Mouse (Mus musculus) 3T3-L1 (cell line): ENCODE measurements around the gene Nlgn2.
"Not testable (repeated sequence)": the region's sequence is repeated elsewhere in the genome, so short reads cannot be mapped to it uniquely, and the experiment has no call there.

Source experiments
- DNase-seq: peaks from one replicate; pipeline ENCODE4 v3.0.0-alpha.2; 2015; ENCODE audit warnings: low read depth, low spot score

The Nlgn2 gene

DNA sequence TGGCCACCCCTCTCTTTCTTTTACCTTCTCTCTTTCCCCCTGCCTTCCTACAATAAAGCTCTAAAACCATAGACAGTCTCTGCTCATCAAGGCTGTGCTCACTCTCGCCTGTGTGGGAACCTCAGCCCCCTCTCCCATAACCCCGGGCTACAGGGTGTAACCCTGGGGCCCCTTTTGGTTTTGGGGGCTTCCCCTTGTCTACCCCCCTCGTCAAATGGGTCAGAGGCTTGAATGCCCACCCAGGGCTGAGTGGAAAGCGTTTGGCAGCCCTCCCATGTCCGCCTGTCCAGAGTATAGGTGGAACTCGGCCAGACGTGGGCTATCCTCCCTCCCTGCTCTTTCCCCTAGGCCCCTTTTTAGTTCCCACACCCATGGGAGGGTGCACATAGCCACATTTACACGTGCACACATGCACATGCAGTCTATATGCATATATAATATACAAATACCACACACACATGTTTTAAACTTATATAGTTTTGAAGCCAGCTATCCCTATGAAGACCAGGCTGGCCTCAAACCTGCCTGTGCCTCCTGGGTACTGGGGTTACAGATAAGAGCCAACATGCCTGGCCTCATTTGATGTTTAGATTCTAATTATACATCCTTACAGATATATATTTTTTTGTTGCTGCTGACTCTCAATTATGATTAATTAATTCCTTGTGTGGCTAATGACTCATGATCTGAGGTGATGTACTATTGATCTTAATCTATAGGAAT, 26.7 kb upstream of the Nlgn2 start:
- DNase-seq: no peak

DNA sequence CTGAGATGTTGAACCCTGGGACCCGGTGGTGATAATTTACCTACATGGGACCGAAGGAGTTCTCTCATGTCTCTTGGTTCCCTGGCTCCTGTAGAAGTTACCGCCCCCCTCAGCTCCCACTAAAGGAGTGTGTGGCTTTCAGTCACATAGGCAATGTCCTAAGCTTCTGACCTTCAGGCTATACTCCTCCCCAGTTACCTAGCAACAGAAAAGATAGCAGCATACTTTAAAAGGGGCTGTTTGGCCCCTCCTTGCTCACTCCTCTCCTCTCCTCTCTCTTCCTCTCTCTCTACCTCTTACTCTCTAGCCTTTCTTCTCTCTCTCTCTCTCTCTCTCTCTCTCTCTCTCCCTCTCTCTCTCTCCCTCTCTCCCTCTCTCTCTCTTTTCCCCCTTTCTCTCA, 26.1 kb upstream of the Nlgn2 start:
- not testable (repeated sequence) for DNase-seq

DNA sequence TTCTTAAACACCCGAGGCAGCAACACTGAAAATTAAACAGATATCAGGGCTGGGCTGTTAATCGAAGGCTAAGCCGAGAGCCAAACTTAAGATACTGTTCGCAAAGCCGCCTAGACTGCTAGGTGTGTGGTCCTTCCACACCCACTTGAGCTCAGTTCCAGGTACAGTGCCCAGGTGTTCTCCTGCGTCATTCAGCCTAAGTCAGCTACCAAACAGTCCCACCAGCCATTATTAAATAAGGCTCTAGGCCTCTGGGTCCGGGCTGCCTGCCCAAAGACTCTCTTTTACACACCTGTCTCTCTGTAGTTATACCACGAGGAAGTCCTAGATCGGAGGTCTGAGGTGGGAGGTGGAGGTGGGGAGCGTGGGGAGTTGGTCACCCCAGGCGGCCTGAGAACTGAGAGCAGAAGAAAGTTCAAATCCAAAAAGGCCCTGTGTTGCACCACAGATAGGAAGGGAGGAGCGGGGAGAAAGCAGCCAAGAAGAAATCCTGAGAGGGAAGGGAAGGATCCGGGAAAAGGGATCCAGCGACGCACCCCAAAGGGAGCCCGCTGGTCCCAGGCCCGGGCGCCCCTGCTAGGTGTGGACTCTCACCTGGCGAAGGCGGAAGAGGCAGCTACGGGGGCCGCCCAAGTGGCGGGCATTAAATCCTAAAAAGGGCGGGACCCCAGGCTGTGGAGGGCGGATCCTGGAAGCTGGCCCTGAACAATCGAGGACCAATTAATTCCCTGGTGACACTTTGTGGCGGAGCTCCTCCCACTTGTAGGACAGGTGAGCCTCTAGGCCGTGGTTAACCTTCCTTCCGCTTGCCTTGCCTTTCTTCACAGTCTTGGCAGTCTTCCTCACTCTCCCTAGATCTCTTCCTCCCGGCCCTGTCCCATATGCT, 20.8 kb upstream of the Nlgn2 start, which contains the start of gene Tnk1:
Gene Tnk1, minus strand, starts transcription at position 618 of the 886 bp plus-strand sequence.
- DNase-seq: no peak

DNA sequence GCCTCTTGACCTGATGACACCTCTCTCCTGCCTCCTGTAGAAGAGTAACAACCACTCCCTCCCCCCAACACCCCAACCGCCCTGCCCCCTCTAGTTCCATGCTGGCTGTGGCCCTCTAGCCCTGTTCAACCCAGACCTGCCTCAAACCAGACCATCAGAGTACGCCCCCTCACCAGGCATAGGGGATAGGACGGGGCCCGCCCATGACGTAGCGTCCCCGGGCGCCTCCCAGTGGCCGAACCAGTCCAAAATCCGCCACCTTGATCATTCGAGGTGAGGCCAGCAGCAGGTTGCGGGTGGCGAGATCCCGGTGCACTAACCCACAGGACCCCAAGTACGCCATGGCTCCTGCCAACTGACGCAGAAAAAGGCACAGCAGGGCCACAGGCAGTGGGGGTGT, 17.8 kb upstream of the Nlgn2 start:
- no peak for DNase-seq

DNA sequence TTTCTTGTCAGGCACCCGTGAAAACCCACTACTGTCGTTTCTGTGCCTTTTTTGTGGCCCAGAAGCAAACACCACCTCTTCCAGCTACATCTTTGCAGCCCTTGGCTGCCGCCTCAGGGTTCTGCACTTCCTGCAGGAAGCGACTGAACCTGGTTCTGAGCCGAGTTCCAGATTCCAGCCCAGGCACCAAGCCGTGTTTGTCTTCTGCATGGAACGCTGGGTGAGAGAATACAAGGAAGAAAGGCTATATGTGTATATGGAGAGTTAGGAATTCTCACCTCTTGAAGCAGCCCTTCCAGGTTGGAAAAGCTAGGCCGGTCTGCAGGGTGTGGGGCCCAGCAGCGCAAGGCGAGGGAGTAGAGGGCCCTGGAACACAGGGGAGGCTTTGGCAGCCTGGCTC, 17.1 kb upstream of the Nlgn2 start:
- DNase-seq: no peak

DNA sequence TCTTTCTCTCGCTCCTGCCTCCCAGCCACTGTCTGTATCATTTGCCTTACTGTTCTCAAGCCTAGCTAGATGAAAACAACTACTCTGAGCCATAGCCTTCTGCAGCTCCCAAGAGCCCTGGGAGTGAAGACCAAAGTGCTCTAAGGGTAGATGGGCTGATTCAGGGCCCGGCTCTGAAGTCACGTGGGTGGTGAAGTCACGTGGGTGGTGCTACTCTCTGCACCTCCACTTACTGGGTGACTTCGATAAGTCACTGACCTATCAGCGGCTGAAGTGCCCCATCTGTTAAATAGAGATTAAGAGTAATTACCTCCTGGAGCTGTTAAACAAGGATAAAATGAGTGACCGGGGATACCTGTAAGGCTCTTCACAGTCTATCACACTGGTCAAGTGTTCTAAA, 16.4 kb upstream of the Nlgn2 start:
- peak; percentile 5 for DNase-seq

DNA sequence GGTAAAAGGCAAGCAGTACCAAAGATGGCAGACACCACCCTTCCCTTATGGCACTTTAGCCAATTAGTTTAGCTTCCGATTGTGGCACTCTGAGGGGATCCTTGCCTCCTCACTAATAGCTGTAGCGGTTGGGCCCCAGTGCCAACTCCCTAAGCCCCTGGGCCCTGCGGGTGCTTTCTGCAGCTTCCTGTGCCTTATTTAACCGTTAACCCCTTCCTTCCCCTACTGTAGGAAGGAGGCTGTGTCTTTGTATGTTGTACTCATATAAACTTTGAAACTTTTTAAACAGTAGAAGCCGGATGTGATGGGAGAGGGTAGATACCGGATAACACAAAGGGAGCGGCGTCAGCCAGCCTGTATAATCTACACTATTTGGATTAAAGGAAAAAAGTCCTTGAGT, 13.2 kb upstream of the Nlgn2 start:
- DNase-seq: no peak

DNA sequence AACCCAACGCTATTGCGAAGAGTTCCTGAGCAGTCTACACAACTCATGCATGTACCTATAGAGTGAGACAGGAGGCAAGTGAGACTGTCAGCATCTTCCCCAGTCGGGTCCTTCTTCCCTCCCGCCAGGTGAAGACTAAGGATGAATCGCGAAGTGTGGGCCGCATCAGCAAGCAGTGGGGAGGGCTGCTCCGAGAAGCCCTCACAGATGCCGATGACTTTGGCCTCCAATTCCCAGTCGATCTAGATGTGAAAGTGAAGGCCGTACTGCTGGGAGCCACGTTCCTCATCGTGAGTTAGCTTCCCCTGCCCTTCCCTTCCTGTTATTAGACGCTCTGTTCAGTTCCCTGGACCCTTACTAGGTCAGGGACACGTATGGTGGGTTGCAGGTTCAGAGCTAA, 12.3 kb upstream of the Nlgn2 start:
- no peak for DNase-seq

DNA sequence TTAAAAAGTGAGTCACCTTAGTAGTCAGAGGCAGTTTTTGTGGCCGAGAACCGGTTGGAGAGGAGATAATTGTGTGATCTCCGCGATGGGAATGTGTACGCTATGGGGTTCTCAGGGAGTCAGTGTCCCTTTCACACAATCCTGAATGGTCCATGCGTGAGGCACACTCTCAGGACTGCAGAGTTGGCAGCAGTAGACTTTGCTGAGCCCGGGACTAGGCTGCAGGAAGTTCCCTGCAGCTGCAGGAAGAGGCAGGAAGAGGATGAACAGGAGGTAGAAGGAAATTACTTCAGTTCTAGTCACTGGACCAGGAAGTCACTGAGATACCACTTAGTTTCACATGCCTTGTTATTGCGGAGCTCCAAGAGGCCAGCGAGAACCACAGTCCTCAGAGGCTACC, 11.5 kb upstream of the Nlgn2 start:
- DNase-seq: no peak

DNA sequence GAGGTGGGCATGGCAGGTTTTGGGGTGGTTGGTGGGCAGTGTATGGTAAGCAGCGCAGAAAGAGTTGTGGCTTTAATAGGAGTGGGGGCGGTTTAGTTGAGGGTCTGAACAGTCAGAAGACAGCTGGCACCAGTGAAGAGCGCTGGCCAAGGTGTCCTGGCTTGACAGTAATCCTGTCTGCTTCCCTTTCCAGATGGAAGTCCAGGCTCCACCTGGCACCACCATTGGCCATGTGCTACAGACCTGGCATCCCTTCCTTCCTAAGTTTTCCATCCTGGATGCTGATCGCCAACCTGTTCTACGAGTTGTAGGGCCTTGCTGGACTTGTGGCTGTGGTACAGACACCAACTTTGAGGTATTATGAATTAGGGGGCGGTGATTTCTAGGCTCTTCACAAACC, 10.4 kb upstream of the Nlgn2 start:
- DNase-seq: no peak

DNA sequence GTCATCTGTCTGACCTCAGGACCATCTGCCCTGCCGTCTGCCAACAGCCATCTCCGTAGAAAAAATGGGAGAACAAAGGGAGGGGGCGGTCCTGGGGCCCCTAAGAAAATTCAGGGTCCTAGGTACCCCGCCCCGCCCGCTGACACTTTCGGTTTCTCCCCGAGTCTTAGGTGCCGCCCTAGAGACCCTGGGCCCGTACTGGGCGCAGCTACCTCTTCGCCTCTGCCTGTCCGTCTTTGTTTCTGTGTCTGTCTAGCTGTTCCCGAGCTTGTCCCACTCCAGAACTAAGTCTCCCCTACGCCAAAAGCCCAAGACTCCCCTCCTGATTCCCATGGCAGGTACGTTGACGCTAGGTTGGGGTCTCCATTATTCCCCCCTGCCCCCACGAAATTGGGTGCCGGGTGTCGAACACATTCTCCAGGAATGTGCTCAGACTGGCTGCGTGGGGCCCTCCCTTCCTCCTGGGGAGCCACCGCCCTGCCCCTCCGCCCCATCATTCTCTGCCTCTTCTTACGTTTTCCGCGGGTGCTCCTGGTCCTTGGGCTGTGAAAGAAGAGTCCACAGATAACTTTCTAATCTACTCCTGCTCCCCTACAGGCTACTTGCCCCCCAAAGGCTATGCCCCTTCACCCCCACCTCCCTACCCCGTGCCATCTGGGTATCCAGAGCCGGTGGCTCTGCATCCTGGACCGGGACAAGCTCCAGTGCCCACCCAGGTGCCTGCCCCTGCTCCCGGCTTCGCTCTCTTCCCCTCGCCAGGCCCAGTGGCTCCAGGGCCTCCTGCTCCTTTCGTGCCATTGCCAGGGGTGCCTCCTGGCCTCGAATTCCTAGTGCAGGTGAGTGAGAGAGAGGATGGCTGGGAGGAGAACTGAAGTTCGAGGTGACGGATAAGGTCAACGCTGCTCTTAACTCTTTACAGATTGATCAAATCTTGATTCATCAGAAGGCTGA, 9.4 kb upstream of the Nlgn2 start:
- peak; percentile 62 for DNase-seq

DNA sequence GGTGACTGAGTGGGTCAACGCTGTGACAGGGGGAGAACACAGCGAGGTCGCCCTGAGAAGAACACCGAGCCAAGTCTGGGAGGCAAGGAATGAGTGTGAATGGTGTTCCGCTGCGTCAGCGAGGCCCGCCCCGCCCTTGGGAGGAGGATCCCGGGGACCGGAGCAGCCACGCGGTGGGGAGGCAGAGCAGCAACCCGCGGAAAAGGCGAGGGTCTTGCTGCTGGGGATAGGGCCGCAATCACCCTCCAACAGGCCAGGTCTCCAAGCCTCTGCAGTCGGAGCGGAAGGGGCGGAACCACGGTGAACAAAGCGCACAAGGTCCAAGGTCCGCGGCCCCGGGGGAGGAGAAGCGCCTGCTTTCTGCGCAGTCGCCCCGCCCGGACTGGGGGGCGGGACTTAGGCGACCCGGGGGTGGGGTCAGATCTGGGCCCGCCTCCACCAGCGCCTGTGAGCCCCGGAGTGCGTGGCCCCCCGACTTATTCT, 8.7 kb upstream of the Nlgn2 start, which contains the start of gene Plscr3:
Gene Plscr3, plus strand, starts transcription at position 179 of the 483 bp plus-strand sequence.
- peak; percentile 90 for DNase-seq

DNA sequence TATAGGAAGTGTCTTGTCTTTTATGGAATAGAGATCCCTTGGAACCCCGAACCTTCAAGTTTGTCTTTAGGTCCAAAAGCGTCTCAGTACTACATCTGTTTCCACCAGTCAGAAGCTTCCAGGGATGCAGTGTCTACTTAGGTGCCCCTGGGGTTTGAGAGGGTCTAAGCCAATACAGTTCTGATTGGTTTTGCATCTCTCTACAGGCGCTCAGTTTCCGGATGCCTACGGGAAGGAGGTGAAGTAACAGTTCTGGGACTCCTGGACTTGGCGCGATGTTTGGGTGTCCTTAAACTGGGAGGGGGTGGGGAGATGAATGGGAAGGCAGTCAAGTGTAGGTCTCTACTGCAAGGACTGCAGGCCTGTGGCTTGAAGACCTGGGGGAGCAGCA, 1.1 kb upstream of the Nlgn2 start:
- DNase-seq: peak; percentile 69

DNA sequence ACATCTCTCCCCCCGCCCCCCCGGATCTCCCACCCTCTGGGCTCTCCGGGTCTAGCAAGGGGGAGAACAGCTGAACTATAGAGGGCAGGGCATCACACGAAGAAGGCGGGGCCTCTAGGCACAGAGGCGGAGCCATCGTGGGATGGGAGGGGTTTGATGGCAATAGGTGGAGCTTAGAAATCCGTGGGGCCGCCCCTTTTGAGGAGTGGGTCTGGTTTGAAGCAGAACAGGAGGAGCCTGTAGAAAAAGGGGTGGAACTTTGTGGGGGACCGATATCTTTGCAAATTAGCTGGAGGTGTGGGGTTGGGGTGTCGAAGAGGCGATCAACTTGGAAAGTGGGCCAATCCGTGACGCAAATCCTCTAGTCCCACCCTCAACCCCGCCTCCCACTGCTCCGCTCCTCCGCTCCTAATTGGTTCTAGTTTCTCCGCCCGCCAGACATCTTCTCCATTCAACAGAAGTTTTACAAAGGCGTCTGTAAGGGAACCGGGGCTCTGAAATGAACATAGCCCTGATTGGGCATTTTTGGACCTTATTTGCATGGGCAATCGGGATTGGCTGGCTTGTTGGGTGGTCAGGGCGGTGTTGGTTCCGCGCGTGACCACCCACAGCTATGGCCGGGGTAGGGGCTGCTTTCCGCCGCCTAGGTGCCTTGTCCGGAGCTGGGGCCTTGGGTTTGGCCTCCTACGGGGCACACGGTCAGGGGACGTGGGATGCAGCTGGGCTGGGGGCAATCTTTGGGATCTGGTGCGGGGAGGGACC, 549 bp upstream of the Nlgn2 start, which contains the start of gene Tmem256:
Gene Tmem256, plus strand, starts transcription at position 563 of the 762 bp plus-strand sequence.
- DNase-seq: peak; percentile 99

DNA sequence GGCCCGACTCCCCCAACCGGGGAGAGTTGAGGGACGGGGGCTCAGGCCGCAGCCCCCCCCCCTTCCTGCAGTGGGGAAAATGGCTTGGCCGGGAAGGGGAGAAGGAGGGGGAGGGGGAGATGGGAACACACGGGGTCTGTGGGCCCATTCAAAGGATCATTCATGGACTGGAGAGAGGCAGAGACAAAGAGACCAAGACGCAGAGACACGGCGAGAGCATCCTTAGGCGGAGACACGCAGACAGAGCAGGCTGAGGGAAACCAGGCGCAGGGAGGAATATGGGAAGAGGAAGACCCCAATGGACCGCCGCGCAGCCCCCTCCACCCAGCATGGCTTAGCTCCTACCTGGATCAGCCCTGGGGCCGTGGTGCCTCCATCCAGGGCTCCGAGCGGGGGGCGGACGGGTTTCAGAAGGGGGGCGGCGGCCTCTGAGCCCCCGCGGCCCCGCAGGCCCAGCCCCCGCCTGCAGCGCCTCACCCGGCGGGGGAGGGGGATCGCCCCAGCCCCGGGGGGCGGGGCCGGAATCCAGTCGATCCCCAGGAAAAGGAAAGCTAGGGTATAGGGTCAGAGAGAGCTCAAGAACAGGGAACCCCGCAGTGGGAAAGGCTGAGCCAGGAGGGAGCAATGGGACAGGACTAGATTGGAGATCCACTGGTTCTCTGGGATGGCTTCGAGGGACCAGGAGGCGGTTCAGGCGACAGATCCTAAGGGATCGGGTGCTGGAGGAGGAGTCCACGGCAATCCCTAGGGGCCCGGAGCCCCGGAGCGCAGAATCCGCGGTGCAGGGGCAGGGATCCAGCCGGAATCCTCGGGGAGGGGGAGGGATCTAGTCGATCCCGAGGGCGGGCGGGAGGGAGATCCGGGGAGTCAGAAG, 644 bp downstream of the Nlgn2 start:
- DNase-seq: peak; percentile 33

DNA sequence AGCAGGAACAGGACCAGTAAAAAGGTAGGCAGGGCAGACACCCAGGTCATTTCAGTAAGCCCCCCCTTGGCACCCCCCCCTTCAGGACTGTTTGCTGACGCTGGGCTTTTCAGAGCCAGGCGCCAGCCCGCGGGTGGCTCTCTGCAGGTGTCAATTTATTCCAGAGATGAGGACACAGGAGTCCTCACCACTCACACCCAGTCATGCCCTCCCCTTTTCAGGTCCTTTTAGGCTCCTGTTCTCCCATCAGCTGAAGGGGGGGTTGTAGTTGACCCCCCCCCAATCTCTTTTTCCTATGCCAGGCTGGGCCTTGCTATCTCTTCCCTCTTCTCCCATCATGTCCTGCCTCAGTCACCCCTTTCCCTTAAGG, 1.6 kb downstream of the Nlgn2 start:
- no peak for DNase-seq

DNA sequence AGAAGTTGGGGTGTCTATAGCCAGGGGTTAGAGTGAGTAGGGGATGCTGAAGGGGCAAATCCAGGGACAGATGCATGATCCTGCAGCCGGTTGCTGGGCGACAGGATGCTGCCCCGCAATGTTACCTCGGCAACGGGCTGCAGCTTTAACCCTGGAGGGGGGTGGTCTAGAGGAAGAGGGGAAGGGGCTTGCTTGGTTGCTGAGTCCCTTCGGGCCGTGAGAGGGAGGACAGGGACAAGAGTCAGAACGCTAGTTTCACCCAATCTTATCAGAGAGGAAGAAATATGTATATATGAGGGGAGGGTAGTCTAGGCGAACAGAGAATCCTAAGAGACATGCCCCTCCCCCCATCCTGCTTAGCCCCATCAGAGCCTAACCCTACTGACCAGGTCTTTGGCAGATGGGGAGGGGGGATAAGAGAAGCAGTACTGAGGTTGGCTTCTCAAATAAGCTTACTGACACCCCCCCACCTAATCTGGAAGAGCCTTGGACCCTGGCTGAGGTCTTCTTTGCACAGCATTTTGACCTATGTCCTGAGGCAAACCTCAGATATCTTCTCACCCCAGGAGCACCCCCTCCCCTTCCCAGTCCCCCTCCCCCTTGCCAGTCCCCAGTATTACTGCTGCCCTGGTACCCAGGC, 2.1 kb downstream of the Nlgn2 start:
- DNase-seq: no peak

DNA sequence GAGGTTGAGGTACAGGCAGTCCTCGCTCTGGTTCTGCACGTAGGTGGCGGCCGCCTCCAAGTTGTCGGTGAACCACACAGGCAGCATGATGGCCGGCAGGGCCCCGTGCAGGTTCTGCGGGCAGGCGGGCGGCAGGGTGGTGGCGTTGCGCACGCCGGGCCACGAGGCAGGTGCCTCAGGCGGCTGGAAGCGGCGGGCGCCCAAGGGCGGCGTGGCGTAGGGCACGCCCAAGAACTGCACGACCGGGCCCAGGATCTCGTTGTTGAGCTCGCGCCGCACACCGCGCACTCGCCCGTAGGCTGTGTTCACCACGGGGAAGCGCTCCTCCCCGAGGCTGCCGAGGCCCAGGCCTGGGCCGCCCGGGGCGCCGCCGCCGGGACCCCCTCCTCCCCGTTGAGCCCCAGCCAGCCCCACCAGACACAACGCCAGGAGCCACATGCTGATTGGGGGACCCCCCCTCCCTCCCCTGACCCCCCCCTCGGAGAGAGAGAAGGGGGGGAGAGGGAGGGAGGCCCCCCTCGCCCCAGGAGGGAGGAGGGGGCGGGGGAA, 3.5 kb downstream of the Nlgn2 start:
- no peak for DNase-seq

DNA sequence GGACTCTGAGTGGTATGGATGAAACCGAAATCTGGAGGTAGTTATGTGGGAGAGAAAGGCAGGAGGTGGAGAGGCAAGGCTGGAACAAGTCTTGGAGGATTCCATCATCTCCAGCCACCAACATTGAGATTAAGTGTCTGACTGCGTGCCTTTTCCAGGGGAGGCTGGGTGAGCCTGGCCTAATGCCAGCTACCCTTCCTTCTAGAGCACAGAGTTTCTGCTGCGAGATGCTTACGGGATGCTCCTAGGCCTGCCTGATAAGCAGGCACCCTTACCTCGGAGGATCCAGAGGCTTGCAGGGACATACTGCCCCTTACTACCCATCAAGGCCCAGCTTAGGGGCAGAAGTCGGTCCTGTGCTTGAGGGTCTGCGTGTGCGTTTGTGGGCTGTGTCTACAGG, 4.0 kb downstream of the Nlgn2 start:
- no peak for DNase-seq
